Mouse (Mus musculus) C2C12 (cell line): ENCODE measurements around the gene Gtsf1l.

Source experiments
- CEBPB ChIP-seq: IDR thresholded peaks from one replicate; pipeline ENCODE4 v1.6.1; 2011; ENCODE audit warnings: low read depth, mild to moderate bottlenecking, control low read depth, moderate library complexity
- CTCF ChIP-seq: IDR thresholded peaks from one replicate; pipeline ENCODE4 v1.5.1; 2011; ENCODE audit not compliant: control insufficient read depth, insufficient read depth, insufficient read length
- USF1 ChIP-seq: IDR thresholded peaks from one replicate; pipeline ENCODE4 v1.6.1; 2011; ENCODE audit warnings: low read depth, mild to moderate bottlenecking, control low read depth, moderate library complexity

DNA sequence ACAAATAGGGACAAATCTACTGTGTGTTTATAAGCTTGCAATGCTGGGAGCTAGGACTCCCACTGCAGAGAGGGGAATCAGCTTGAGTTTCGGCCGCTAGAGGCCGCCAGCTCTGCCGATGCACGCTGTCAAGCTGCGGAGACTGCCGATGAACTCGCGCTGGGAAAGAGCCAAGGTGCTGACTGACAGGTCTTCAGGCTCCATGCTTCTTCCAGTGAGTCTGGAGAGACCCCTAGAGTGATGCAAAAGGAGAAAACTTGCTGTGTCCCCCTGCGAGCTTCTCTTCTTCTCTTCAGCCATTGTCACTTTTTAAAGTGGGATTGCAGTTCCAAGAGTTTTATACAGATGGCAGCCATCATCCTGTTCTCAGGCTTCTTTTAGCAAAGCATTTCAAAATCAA, 39.5 kb downstream of the Gtsf1l start:
- TF ChIP-seq CTCF (peak; percentile 82), CEBPB (no peak), USF1 (no peak)
